Mouse (Mus musculus): ENCODE measurements around the gene Synj2.

The Synj2 gene

DNA sequence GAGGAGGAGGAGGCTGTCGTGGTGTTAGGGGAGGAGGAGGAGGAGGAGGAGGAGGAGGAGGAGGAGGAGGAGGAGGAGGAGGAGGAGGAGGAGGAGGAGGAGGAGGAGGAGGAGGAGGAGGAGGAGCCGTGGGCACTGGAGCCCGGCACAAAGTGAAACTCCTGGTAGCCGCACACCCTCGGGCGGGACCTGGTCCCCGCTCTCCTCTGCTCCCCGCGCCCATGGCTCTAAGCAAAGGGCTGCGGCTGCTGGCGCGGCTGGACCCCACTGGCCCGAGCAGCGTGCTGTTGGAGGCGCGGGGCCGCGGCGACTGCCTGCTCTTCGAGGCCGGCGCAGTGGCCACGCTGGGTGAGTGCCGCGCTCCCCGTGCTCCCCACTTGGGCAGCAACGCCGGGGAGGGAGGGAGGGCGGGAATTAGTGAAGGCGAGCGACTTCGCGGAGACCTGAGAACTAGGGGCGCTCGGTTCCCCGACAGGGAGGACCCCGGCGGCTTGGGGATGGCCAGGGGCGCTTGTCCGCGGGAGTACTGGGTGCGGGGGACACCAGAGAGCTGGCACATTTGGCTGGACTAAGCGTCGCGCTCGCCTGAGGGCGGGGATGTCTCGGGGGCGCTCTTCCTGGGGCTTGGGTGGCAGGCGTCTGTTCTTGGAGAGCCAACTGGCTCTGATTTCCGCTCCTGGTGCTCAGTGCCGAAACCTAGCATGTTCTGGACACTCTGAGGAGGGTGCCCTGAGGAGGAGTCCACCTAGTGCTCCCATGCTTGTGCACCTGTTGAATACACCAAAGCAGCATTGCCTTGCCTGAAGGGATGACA is at the start of gene Synj2:
Gene Synj2 (plus strand): TSS at position 51 of the 814 bp plus-strand sequence.
- DNase-seq (ENCODE audit: low spot score) = no peak

DNA sequence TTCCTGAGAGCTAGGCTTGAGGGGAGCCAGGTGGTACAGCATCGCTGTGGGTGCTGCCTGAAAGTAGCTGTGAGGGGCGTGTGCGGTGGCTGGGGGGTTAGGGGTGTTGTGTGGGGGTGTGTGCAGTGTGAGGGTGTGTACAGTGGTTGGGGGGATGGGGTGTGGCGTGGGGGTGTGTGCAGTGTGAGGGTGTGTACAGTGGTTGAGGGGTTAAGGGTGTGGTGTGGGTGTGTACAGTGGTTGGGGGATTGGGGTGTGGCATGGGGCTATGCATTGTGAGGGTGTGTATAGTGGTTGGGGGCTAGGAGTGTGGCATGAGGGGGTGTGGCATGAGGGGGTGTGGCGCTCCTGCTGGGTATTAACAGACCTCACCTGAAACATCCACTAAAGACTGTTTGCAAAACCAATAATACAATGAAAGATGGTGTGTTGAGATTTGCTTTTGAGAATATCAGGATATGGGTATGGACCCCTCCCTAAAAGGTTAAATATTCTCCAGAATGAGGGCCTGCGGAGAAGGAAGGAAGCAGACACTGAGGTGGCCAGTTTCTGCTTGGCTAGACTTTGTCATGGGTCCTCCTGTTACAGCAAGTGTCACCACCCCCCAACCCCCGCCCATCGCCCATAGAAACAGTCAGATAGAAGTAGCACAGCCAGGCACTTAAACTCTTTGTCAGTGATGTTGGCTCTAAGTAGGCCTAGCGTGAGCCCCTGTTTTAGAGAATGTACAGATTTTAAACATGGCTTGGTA is 49.0 kb upstream of the Synj2 start:
- no peak for DNase-seq (ENCODE audit: low spot score)

DNA sequence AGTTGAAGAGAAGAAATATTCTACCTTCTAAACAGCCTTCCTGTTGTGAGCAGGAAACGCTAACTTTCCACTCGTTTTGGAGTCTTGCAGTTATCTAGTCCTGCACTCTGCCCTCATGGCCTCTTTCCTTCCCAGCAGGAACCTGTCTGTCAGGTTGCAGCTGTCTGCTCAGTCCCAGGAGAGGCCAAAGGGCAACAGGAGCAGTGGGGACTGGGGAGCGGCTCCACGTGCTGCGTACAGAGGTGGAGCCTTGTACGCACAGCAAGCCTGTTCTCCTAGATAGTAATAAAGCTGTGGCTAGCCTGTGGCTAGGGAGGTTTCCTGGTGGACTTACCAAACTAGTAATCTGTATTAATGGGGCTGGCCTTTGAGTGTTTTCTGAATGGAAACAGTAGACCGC is 48.0 kb upstream of the Synj2 start:
- no peak for DNase-seq (ENCODE audit: low spot score)

DNA sequence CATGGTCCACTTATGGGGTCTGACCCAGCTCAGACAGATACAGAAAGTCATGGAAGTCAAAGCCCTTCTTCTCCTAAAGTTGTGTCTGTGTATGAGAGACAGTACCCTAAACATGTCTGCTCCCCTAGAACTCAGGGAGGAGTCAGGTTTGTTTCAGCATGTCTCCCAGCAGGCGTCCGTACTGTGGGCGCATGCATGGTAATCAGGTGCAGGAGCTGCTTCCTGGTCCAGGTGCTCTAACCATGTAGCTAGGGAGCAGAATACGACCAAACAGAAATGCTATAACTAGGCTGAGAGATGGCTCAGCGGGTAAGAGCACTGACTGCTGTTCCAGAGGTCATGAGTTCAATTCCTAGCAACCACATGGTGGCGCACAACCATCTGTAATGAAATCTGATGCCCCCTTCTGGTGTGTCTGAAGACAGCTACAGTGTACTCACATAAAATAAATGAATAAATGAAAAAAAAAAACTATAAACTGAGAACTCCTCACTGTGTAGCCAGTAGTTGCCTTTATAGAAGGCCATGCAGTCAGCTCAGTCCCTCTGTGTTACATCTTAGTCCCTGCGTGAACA is 47.4 kb upstream of the Synj2 start:
- DNase-seq (ENCODE audit: low spot score) = no peak

DNA sequence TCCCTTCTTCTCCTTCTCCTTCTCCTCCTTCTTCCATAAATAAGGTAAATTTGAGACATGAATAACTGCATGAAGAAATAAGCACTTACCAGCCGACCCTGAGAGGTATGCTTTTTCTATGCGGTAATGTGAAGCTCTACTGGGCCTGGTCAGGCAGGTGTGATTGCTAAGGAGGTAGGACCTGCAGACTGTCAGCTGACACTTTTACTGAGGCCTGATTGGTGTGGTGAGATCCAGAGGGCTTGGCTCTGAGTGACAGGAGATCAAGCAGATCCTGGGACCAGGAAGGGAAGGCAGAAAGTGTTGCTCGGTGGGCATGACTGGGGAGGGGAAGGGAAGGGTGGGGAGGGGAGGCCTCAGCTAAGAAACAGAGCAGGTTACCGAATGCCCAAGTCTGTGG is 45.0 kb upstream of the Synj2 start:
- no peak for DNase-seq (ENCODE audit: low spot score)

DNA sequence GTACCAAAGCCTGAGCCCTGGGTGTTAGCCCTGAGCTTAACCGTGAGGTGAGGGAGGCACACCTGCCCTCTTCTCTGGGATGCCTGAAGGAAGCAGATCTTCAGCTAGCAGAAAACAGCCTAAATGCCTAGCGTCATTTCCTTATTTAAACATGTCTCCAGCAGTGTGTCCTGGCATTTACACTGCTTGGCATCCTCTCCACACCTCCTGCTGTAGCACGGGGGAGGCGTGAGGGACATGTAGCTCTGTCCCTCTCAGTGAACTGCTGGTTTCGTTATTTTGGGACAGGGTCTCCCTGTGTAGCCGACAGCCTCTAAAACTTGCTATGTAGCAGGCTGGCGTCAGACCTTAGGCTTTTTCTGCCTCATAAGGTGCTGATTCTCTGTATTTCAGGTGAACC is 44.5 kb upstream of the Synj2 start:
- DNase-seq (ENCODE audit: low spot score) = no peak

DNA sequence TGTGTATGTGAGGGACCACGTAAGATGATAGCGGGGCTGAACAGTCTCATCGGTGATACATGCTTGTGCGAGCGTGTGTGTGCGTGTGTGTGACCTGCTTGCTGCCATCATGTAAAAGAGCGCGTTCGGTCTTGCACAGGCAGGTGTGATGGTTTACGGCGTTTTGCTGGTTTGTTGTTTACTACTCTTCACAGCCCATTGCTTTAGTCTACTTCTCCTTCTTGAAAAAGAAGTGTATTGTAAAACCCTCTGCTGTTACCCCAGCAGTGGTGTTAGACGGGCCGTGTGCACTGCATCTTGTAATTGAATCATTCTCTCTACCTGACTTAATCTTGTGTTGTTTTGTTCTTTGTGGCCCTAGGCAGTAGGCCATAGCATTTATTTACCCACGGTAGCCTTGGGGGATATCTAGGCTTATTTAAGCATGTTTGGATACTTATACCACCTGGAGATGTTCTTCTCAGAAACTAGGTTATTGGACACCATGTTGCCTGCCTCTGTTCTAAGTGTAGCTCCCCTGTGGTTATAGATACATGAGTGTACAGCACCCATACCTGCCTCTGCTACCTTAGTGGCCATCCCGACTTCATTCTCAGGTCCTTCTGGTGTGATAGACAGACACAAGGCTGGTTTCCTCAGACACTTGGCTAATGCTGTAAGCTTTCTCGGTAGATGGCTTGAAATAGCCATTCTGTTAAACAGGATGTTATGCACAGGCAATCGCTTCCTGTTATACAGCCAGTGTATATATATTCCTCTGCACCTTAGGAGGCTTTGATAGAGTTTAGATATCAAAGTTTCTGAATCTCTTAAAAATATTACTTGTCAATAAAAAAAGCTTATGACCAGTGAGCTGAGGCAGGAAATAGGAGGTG is 43.5 kb upstream of the Synj2 start:
- no peak for DNase-seq (ENCODE audit: low spot score)

DNA sequence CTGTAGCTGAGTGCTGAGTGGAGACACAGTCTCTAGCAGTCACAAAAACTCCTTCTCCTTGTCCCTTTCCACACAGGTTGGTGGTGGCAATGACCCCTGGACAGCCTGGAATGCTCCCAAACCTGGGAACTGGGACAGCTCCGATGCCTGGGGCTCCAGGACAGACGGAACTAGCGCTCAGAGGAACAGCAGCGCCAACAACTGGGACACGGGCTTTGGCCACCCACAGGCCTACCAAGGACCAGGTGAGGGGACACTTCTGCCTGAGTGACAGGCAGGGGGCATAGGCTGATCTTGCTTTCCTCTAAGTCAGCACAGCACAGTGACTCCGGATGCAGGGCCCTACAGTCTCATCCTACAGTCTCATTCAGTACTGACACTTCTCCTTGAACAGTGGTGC is 41.8 kb upstream of the Synj2 start:
- DNase-seq (ENCODE audit: low spot score) = no peak

DNA sequence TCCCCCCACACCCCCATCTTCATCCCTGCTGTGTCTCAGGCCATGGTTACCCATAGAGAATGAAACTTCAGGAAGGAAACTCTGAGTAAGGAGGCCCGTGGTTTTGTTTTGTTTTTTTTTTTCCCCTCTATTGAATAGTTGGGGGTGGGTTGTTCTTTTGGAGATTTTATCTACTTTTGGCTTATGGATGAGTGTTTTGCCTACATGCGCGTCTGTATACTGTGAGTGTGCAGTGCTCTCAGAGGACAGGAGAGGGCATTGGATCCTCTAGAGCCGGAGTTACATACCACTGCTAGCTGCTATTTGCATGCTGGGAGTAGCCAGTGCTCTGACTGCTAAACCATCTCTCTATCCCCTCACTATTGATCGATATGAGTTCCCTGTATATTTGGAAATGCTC is 39.7 kb upstream of the Synj2 start:
- DNase-seq (ENCODE audit: low spot score) = no peak

DNA sequence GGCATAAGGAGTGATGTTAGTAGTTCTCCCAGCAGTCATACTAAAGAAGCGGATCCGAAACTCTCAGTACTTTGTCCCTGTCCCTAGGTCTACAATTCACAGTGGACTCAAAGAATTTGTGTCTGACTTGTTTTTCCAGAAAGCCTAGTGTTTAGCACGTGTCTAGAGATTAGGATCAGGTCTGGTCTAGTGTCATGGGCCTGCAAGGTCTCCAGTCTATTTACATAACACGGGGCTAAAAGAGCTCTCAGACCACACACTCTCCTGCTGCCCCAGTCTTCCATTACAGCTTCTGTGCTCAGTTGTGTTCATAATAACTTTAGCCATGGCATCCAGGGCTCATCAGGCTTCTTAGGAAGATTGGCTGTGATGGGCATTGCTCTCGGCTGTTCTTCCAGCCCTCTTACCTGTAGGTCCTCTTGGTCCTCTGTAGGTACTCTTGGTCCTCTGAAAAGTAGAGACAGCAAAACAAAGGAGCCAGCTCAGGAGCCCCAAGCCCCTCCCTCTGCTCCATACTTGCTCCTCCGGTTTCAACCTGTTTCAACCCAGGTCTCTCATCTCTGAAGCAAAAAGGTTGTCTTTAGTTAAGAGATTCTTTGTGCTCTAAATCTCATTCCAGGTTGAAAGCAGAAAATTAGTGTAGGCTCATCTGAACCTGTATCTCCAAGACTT is 37.3 kb upstream of the Synj2 start:
- no peak for DNase-seq (ENCODE audit: low spot score)

DNA sequence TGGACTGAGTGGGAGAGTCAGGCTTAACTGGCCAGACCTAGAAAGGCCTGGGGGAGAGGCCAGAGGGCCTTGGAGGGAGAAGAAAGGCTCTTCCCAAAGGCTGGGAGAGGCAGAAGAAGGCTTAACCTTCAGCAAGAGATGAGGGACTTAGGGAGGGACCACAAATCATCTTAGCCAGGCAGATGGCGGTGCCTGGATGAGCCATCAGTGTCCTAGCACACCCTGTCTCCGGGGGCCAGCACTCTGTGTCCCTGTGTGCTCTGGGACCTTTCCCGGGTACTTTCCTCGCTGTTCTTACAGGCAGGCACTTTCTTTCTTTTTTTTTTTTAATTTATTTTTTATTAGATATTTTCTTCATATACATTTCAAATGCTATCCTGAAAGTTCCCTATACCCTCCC is 31.4 kb upstream of the Synj2 start:
- no peak for DNase-seq (ENCODE audit: low spot score)

DNA sequence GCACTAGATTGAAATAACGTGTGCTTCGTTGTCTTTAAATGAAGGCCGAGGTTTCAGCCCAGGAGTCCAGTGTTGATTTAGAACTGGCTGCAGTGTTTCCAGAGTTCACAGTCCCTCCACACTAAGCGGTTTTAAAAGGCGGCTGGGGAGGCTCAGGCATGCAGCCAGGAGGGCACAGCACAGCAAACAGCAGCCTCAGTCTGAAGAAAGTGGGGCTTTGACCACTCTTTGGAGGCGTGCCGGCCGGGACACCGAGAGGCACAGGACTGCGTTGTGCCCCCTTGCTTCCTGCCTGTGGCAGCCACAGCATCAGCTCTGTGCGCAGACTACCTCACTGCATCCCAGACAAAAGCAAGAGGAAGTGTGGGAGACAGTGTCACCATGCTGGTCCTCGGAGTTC is 29.5 kb upstream of the Synj2 start:
- DNase-seq (ENCODE audit: low spot score) = peak; percentile 28

DNA sequence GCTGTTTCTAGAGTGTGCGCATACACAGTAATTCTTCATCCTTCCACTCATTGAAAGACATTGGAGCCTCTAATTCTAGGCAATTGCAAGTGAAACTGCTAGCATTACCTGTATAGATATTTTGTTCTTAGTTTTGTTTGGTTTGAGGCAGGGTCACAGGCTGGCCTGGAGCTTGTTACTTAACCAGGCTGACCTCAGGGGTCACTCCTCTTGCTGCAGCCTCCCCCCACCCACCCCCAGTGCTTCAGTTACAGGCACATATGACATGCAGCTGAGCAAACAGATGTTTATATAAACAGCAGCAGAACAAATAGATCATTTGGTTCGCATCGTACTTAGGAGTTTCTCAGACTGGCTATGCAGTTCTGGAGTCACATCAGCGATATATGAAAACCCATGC is 28.3 kb upstream of the Synj2 start:
- DNase-seq (ENCODE audit: low spot score) = no peak

DNA sequence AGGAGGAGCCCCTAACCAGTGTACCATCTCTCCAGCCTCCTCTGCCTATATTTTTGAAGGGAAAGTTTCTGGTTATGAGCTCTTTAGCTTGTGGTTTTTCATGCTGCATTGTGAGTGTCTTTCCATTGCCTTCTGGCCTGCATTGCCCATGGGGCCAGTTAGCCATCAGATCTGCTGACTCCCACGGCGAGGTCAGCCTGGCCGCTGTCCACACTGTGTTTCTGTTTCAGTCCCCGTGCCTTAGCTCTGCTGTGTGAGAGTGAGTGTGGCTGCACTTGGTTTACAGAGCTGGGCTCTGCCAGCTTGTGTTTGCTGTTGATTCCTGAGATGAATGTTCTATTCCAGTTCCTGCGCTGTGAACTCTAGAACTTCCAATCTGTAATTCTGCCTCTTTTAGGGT is 26.9 kb upstream of the Synj2 start:
- no peak for DNase-seq (ENCODE audit: low spot score)

DNA sequence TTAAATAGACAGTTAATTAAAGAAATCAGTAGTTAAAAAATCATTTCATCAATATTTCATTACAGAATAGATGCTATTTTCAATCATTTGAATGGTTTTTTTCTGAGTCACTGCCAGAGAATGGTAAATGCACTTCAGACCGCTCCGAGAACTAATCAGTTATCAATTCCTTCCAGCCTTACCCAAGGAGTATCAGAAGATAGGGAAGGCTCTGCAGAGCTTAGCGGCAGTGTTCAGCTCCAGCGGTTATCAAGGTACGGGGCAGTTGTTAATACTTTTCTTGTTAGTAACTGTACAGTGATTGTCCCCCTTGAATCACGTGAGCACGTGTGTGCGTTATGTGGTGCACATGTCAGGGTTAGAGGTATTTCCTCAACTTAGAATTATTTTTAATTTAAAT is 19.1 kb upstream of the Synj2 start:
- DNase-seq (ENCODE audit: low spot score) = no peak

DNA sequence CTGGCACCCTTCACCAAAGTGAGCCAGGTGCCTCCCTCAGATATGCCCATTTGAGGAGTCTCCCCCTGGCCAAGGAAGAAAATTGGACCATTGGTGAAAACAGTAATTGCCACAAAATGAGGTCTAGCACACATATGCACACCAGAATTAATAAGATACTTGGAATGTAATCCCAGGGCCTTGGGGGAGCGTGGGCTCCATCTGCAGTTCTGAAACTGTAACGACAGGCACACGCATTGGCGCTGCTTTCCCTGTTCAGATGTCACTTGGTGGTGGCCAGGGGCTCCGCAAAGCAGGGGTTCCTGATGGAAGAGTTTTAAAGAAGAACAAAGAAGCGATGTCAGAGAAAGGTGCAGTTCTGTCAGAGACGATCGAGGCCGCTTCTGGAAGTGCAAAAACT is 17.8 kb upstream of the Synj2 start:
- no peak for DNase-seq (ENCODE audit: low spot score)

DNA sequence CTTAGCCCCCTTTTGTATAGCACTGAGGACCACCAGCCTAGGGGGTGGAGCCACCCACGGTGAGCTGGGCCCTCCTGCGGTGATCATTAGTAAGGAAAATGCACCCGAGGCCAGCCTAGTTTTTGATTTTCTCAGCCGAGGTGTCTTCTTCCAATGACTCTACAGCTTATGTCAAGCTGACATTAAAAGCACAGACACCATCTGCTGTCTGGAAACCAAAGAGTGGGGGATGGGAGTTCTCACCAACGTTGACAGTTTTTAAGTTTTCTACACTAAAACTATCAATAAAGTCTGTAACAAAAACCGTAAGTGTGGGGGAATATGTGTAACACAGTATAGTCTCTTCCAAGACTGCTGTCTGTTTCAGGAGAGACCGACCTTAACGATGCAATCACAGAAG is 16.8 kb upstream of the Synj2 start:
- DNase-seq (ENCODE audit: low spot score) = no peak

DNA sequence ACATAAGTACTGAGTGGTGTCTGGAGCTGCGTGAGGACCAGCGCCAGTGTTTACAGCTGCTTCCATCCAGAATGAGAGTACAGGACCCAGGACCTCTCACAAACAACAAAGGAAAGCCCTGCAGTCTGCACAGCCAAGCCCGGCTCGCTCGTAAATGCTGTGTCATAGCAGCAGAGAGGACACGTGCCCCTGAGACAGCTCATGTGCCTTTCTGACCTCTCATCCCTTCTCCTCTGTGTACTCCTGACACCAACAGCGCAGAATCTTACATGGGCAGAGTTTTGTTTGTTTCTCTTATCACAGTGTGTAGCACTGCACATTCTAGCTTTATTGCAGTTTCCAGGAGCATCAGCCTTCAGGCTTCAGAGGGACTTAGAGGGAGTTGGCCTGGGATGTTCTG is 14.4 kb upstream of the Synj2 start:
- no peak for DNase-seq (ENCODE audit: low spot score)

DNA sequence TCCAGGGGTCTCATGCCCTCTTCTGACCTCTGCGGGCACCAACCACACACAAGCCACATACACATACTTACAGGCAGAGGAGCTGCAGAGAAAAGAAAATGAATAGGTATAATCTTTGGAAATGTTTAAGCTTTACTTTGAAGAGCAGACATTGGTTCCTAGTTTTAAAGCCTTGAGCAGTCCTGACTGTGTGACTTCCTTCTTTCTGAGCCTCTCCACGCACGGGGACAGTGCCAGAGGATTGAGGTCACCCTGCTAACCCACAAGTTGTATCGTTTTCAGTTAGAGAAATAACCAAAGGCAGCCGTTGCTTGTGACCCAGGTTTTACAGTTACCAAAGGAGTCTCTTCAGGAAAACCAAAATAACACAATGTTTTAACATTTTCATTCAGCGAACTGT is 12.0 kb upstream of the Synj2 start:
- DNase-seq (ENCODE audit: low spot score) = no peak

DNA sequence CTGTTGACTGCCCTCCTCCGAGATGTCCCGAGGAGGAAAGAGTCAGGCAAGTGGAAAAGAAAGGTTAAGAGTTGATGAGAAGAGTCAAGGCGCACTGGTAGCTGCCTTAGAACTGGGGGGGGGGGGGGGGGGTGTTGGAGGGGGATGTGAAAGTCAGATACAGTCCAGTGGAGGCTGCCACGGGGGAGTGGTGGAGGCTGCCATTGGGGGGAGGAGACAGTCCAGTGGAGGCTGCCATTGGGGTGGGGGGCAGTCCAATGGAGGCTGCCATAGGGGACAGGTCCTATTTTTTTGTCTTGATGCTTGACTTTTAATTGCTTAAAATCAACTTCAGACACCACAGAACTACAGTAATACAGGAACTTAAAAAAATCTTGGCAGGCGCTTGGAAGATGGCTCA is 8.9 kb upstream of the Synj2 start:
- no peak for DNase-seq (ENCODE audit: low spot score)

DNA sequence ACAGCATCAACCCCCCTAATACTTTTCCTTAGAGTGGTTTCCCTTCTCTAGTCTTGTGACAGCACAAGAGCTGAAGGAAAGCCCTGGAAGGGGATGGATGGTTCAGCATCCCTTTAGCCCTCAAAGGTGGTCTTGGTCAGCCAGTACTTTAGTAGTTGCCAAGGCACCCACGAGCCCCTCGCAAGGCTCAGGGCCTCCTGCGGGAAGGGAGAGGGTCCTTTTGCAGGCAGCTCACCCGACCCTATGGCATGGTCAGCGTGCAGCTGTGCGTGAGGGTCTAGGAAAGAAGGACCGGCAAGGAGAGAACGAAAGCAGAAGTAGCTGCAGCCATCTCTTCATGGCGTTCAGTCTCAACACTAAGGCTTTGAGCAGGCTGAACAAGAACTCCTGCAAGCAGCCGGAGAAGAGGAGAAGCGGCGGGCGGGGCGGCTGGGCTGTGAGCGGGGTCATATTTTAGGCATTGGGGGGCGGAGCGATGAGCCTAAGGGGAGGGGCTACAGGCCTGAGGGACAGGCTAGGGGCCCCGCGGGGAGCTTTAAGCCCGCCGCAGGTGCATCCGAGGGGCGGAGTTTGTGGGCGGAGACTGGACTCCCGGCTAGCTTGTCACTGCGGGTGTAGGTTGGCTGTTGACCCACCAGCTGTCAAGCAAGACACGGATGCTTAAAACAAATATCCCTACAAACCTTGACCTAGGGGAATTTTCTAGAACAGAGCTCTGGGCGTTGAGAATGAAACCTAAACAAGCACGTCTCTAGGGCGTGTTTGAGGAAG is 6.3 kb upstream of the Synj2 start:
- DNase-seq (ENCODE audit: low spot score) = no peak
